Mouse (Mus musculus) liver, embryonic 14.5 days (tissue): ENCODE measurements around the gene Gsc2.

Source experiments
- CTCF ChIP-seq: IDR thresholded peaks from 2 replicates; pipeline ENCODE4 v1.5.1; 2016; ENCODE audit warnings: antibody characterized with exemption, low read depth, control low read depth
- EP300 ChIP-seq: IDR thresholded peaks from 2 replicates; pipeline ENCODE4 v1.6.1; 2016; ENCODE audit warnings: antibody characterized with exemption, low read depth

DNA sequence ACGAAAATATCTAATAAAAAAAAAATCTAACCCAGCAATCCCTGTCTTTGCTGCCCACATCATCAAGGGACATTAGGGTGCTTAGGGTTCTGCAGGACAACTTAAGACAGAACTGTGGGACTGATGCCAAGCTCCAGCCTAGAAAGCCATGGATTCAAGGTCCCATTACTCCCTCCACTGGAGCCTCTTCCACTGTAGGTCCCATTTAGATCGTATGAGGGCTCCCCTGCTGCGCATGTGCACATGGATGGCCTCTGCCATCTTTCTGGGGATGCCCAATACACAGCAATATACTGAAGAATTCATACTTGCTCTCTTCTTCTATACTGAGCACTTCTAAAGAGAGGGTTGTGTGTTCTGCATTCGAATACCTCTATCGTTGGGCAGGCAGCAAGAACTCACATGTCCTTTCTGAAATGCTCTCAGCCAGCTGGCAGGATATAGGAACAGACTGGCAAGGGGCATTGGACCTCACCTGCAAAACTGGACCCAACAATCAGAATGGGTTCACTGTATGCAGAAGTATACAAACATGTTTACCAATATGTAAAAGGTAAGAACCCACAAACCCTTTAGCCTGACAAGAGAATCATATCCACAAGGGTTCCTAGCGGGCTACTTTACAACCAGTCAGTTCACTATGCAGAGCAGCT, 25.0 kb downstream of the Gsc2 start:
- TF ChIP-seq CTCF (no peak), EP300 (no peak)
